Mouse (Mus musculus) thymus, adult 2 months (tissue): ENCODE measurements around the gene Pnpla2.

ENCODE experiments used
- CTCF ChIP-seq: fragments of 200-500 bp; IDR thresholded peaks from 2 replicates; pipeline ENCODE4 v1.5.1; 2012; ENCODE audit warnings: mild to moderate bottlenecking, control low read depth, low read length, moderate library complexity, borderline replicate concordance; ENCODE audit not compliant: control insufficient read depth, poor library complexity, insufficient read depth; ENCODE audit errors: extremely low read depth
- POLR2A ChIP-seq: fragments of 200-500 bp; IDR thresholded peaks from 2 replicates; pipeline ENCODE4 v1.6.1; 2012; ENCODE audit warnings: mild to moderate bottlenecking, low read length, control low read depth, moderate library complexity; ENCODE audit not compliant: control insufficient read depth, poor library complexity, insufficient read depth; ENCODE audit errors: extremely low read depth

- no peak for TF ChIP-seq CTCF
- TF ChIP-seq POLR2A, result no peak
Measured at GRCm38 (mm10) chr7:141469352-141469751, 14.4 kb downstream of the Pnpla2 start.
